Mouse (Mus musculus): ENCODE results near the gene Cds2. TPM values are rescaled to one million over a fixed set of nuclear protein-coding genes. Genes with fewer than 3 reads are reported as not detected.
A peak's percentile ranks its signal among the peaks of the same experiment; 100 is the strongest.
"Not testable (repeated sequence)": the region's sequence is repeated elsewhere in the genome, so short reads cannot be mapped to it uniquely, and the experiment has no call there.

The Cds2 gene
- total RNA-seq, 2 experiments from 2014 or later: 262 to 266 TPM

- DNase-seq (ENCODE audit: extremely low spot score in 1 of 2, low spot score in 2 of 2): no peak
- H3K27ac ChIP-seq: peak overlapping the region; percentile 16; the same call in 1 of the 2 replicates
- intact Hi-C loops (cut with DNase I): loop anchor here (2.0 kb wide), 1 partner anchor 19 kb away; no protein-coding TSS in a partner anchor
- TF ChIP-seq CTCF (IDR thresholded peaks at IDR 0.05): no peak
- no peak overlapping the region for H3K4me3 ChIP-seq
Observed at GRCm38 (mm10) chr2:132283236-132284070, 20.5 kb downstream of the Cds2 start.

DNA sequence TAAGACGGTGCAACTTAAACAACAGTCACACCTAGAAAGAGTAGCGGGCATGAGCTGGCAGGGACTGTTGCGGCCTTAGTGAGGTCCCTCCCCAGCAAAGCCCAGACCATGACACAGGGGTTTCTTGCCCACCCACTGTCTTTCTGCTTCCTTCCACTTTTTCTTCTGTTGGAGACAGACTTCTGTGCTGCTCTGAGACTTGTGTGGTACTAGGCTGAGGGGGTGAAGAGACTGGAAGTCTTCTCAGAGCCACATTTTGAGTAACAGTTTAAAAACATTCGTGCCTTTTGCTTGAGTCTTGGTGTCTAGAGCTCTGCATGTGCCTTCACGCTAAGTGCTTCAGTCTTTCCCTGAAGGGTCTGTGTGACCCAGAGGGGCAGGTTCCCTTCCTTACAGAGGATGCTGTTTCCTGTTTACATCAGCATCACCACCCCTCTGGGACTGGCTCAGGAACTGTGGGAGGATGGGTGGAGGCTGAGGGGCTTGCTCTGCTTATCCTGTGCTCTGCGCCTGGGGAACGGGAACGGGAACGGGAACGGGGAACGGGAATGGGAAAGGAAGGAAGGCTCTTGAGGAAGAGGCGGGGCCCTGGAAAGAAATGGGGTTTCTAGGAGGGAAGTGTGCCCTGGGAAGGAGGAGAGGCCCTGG, 21.7 kb downstream of the Cds2 start:
- DNase-seq (ENCODE audit: extremely low spot score in 1 of 2, low spot score in 2 of 2): no peak
- no peak for TF ChIP-seq CTCF (IDR thresholded peaks at IDR 0.05)
- intact Hi-C loops (cut with DNase I): no loop called here
- H3K4me3 ChIP-seq: no peak overlapping the region
- peak overlapping the region; percentile 51; the same call in 1 of the 2 replicates for H3K27ac ChIP-seq

GRCm38 (mm10) chr2:132285722-132286121, 22.8 kb downstream of the Cds2 start:
- intact Hi-C loops (cut with DNase I); H3K4me3 ChIP-seq; DNase-seq (ENCODE audit: extremely low spot score in 1 of 2, low spot score in 2 of 2); H3K27ac ChIP-seq: not testable (repeated sequence)

GRCm38 (mm10) chr2:132286376-132287076, 23.6 kb downstream of the Cds2 start:
- H3K4me3 ChIP-seq: no peak overlapping the region
- no peak for DNase-seq (ENCODE audit: extremely low spot score in 1 of 2, low spot score in 2 of 2)
- H3K27ac ChIP-seq: peak overlapping the region; percentile 32; the same call in 1 of the 2 replicates
- TF ChIP-seq CTCF (IDR thresholded peaks at IDR 0.05): no peak
- intact Hi-C loops (cut with DNase I): no loop called here

DNA sequence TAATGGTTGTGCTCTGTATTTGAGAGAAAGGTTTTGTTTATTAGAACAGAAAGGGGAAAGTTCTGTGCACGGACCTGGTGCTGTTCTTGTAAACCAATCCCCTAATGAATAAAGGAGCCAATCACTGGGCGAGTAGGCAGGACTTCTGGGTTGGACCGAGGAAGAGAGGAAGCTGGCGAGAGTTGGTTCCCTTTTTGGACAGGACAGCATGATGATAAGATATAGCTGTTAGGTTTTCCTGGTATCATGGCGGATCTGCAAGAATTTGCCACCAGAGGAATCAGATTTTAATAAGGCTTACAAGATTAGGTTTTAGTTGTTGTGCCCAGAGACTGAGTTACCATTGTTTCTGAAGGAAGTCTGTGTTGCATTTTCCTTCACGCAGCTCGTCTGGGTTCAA, 26.3 kb downstream of the Cds2 start:
- H3K4me3 ChIP-seq; H3K27ac ChIP-seq; intact Hi-C loops (cut with DNase I); DNase-seq (ENCODE audit: extremely low spot score in 1 of 2, low spot score in 2 of 2): not testable (repeated sequence)

- peak overlapping the region; percentile 85 for H3K27ac ChIP-seq
- DNase-seq (ENCODE audit: extremely low spot score in 1 of 2, low spot score in 2 of 2): no peak
- intact Hi-C loops (cut with DNase I): no loop called here
- TF ChIP-seq CTCF (IDR thresholded peaks at IDR 0.05): no peak
- H3K4me3 ChIP-seq: no peak overlapping the region
Observed at GRCm38 (mm10) chr2:132290808-132291207, 27.9 kb downstream of the Cds2 start.

GRCm38 (mm10) chr2:132291265-132291664, 28.3 kb downstream of the Cds2 start:
- no peak overlapping the region for H3K4me3 ChIP-seq
- peak overlapping the region; percentile 85 for H3K27ac ChIP-seq
- no peak for DNase-seq (ENCODE audit: extremely low spot score in 1 of 2, low spot score in 2 of 2)
- no peak for TF ChIP-seq CTCF (IDR thresholded peaks at IDR 0.05)
- intact Hi-C loops (cut with DNase I): no loop called here

- H3K4me3 ChIP-seq: no peak overlapping the region
- H3K27ac ChIP-seq: peak overlapping the region; percentile 85
- intact Hi-C loops (cut with DNase I): no loop called here
- TF ChIP-seq CTCF (IDR thresholded peaks at IDR 0.05): no peak
- peak in 1 of 2 experiments; percentile 31 for DNase-seq (ENCODE audit: extremely low spot score in 1 of 2, low spot score in 2 of 2)
Observed at GRCm38 (mm10) chr2:132292083-132292482, 29.1 kb downstream of the Cds2 start.

DNA sequence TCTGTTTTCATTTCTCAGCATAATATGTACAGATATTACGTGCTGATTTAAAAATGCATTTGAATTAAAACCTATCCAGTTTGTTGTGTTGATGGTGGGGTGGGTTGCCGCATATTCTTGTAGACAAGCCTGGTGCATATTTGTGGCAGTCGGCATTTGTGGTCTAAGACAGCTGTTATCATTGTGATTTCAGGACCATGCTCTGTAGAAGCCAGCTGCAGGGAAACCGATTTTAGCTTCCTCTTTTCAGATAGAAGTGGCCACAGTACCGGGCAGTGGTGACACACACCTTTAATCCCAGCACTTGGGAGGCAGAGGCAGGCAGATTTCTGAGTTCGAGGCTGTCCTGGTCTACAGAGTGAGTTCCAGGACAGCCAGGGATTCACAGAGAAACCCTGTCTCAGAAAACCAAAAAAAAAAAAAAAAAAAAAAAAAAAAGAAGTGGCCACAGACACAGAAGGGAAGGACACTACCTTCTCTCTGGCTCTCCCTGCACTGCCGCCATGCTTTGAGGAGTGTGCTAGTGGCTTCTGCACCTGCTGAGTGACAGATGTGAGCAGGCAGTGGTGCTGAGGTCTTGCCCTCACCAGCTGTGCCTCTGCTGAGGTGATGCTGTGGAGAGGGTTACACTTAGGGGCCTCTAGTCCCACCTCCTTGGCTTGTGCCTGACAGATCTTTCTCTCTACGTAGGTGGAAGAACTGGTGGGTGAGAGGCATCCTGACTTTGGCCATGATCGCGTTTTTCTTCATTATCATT, 30.9 kb downstream of the Cds2 start:
- no peak for DNase-seq (ENCODE audit: extremely low spot score in 1 of 2, low spot score in 2 of 2)
- Histone ChIP-seq H3K27ac (no peak overlapping the region), H3K4me3 (no peak overlapping the region)
- intact Hi-C loops (cut with DNase I): no loop called here
- no peak for TF ChIP-seq CTCF (IDR thresholded peaks at IDR 0.05)

GRCm38 (mm10) chr2:132298250-132298649, 35.3 kb downstream of the Cds2 start:
- Histone ChIP-seq H3K27ac (no peak overlapping the region), H3K4me3 (no peak overlapping the region)
- DNase-seq (ENCODE audit: extremely low spot score in 1 of 2, low spot score in 2 of 2): no peak
- TF ChIP-seq CTCF (IDR thresholded peaks at IDR 0.05): no peak
- intact Hi-C loops (cut with DNase I): loop anchor here (5.0 kb wide), 1 partner anchor 36 kb away; the partner anchor contains the start of gene Cds2

GRCm38 (mm10) chr2:132301436-132301835, 38.5 kb downstream of the Cds2 start:
- TF ChIP-seq CTCF (IDR thresholded peaks at IDR 0.05): no peak
- H3K27ac ChIP-seq: no peak overlapping the region
- intact Hi-C loops (cut with DNase I): no loop called here
- no peak for DNase-seq (ENCODE audit: extremely low spot score in 1 of 2, low spot score in 2 of 2)
- H3K4me3 ChIP-seq: no peak overlapping the region

Data from left cerebral cortex, adult 2 months (tissue).